Mouse (Mus musculus) CH12F3 (cell line): ENCODE results near the gene 3110040N11Rik.
"Not testable (repeated sequence)": the region's sequence is repeated elsewhere in the genome, so short reads cannot be mapped to it uniquely, and the experiment has no call there.

Source experiments
- in situ Hi-C: fragments of 300-500 bp; cut with MboI; formaldehyde crosslinking; loops from 2 replicates; pipeline ENCODE4 v1.14.3; 2020; ENCODE audit warnings: low sequenced_read_pairs

Gene 3110040N11Rik

GRCm38 (mm10) chr7:81789095-81789757 is at the start of gene 3110040N11Rik:
3110040N11Rik (minus strand) TSS chr7:81789478.
- in situ Hi-C loops = no loop called here

GRCm38 (mm10) chr7:81837771-81838170 is 48.5 kb upstream of the 3110040N11Rik start:
- in situ Hi-C loops = not testable (repeated sequence)

- in situ Hi-C loops = no loop called here
Measured at GRCm38 (mm10) chr7:81835430-81835829, 46.2 kb upstream of the 3110040N11Rik start.

GRCm38 (mm10) chr7:81834847-81835246 is 45.6 kb upstream of the 3110040N11Rik start:
- in situ Hi-C loops = no loop called here

GRCm38 (mm10) chr7:81829379-81829894 is 40.2 kb upstream of the 3110040N11Rik start, which contains the start of gene Btbd1:
Btbd1 (minus strand) TSS chr7:81829431.
- in situ Hi-C loops = no loop called here

GRCm38 (mm10) chr7:81828681-81829378 is 39.6 kb upstream of the 3110040N11Rik start:
- in situ Hi-C loops = no loop called here

- in situ Hi-C loops = no loop called here
Measured at GRCm38 (mm10) chr7:81827806-81828667, 38.8 kb upstream of the 3110040N11Rik start.

GRCm38 (mm10) chr7:81825381-81825780 is 36.1 kb upstream of the 3110040N11Rik start:
- in situ Hi-C loops = no loop called here

GRCm38 (mm10) chr7:81824906-81825305 is 35.6 kb upstream of the 3110040N11Rik start:
- in situ Hi-C loops = no loop called here

GRCm38 (mm10) chr7:81806067-81806466 is 16.8 kb upstream of the 3110040N11Rik start:
- in situ Hi-C loops = no loop called here

- in situ Hi-C loops = no loop called here
Measured at GRCm38 (mm10) chr7:81788536-81788935, 742 bp downstream of the 3110040N11Rik start.

GRCm38 (mm10) chr7:81777667-81778218 is 11.5 kb downstream of the 3110040N11Rik start:
- in situ Hi-C loops = no loop called here

GRCm38 (mm10) chr7:81775325-81775724 is 14.0 kb downstream of the 3110040N11Rik start:
- in situ Hi-C loops = no loop called here

GRCm38 (mm10) chr7:81772786-81773539 is 16.3 kb downstream of the 3110040N11Rik start:
- in situ Hi-C loops = no loop called here

GRCm38 (mm10) chr7:81763110-81763845 is 26.0 kb downstream of the 3110040N11Rik start:
- in situ Hi-C loops = no loop called here

GRCm38 (mm10) chr7:81762180-81763109 is 26.8 kb downstream of the 3110040N11Rik start, which contains the start of gene Ramac:
Ramac (plus strand) TSS chr7:81762925.
- in situ Hi-C loops = no loop called here

GRCm38 (mm10) chr7:81747956-81748355 is 41.3 kb downstream of the 3110040N11Rik start:
- in situ Hi-C loops = no loop called here

- in situ Hi-C loops = no loop called here
Measured at GRCm38 (mm10) chr7:81744145-81744544, 45.1 kb downstream of the 3110040N11Rik start.
